ENCODE assay signal across 16 mouse cellular contexts in genomic region chr3:110129607-110130006, GRCm38 (mm10). TPM values are rescaled to one million over a fixed set of nuclear protein-coding genes. Genes with fewer than 3 reads are reported as not detected.
DNase-seq lines count a peak whose midpoint lies in the region; ATAC-seq and TF ChIP-seq lines count a peak whose summit lies in the region.
"Had no signal": no experiment of that assay in that cellular context is flagged by ENCODE, and none has a peak within 500 bp of the region (broad histone marks: within the 10 kb centered on the region; RNA-seq: fewer than 3 reads in every experiment).

No protein-coding gene starts in this region.

- H3K27ac ChIP-seq in forebrain, postnatal 0 days (ENCODE audit: low read depth, low read length) = no peak overlapping the region
- H3K27ac ChIP-seq in forebrain, embryonic 12.5 days = no peak overlapping the region
- H3K27ac ChIP-seq in limb, embryonic 11.5 days (replicated peaks; ENCODE audit: low read depth, low read length) = no peak overlapping the region
- no peak overlapping the region for H3K27ac ChIP-seq in limb, embryonic 10.5 days
- H3K27ac ChIP-seq: limb, embryonic 15.5 days had no signal

- no peaks in the 10 kb centered on the region for H3K9me3 ChIP-seq in forebrain, postnatal 0 days (ENCODE audit: low read length)
- no peaks in the 10 kb centered on the region for H3K9me3 ChIP-seq in forebrain, embryonic 12.5 days
- H3K9me3 ChIP-seq in limb, embryonic 11.5 days (ENCODE audit: control insufficient read depth, low read length) = no peaks in the 10 kb centered on the region
- no peaks in the 10 kb centered on the region for H3K9me3 ChIP-seq in limb, embryonic 10.5 days (replicated peaks)
- H3K9me3 ChIP-seq: limb, embryonic 15.5 days; megakaryocyte, embryonic 14.5 days had no signal

- no peaks in the 10 kb centered on the region for H3K36me3 ChIP-seq in forebrain, postnatal 0 days (ENCODE audit: insufficient read depth)
- no peaks in the 10 kb centered on the region for H3K36me3 ChIP-seq in forebrain, embryonic 12.5 days (replicated peaks)
- H3K36me3 ChIP-seq in limb, embryonic 11.5 days (ENCODE audit: control insufficient read depth, insufficient read depth, low read length) = no peaks in the 10 kb centered on the region
- H3K36me3 ChIP-seq in limb, embryonic 10.5 days = no peaks in the 10 kb centered on the region
- H3K36me3 ChIP-seq: limb, embryonic 15.5 days had no signal

- no peak overlapping the region for H3K4me2 ChIP-seq in forebrain, postnatal 0 days (ENCODE audit: low read depth)
- no peak overlapping the region for H3K4me2 ChIP-seq in forebrain, embryonic 12.5 days
- H3K4me2 ChIP-seq in limb, embryonic 11.5 days (ENCODE audit: low read depth, severe bottlenecking) = no peak overlapping the region
- H3K4me2 ChIP-seq: limb, embryonic 15.5 days had no signal

- WGBS in forebrain, postnatal 0 days = 69% methylated on average over 6 of the region's 6 CpGs
- 67% methylated on average over 6 of the region's 6 CpGs for WGBS in forebrain, embryonic 12.5 days
- 67% methylated on average over 6 of the region's 6 CpGs for WGBS in limb, embryonic 11.5 days
- 63% methylated on average over 6 of the region's 6 CpGs for WGBS in limb, embryonic 10.5 days

- H3K27me3 ChIP-seq in forebrain, postnatal 0 days (ENCODE audit: insufficient read depth, low read length) = no peaks in the 10 kb centered on the region
- no peaks in the 10 kb centered on the region for H3K27me3 ChIP-seq in forebrain, embryonic 12.5 days
- no peaks in the 10 kb centered on the region for H3K27me3 ChIP-seq in limb, embryonic 11.5 days (ENCODE audit: control insufficient read depth, insufficient read depth, low read length)
- no peaks in the 10 kb centered on the region for H3K27me3 ChIP-seq in limb, embryonic 10.5 days (ENCODE audit: low read depth, poor library complexity, severe bottlenecking)
- H3K27me3 ChIP-seq: limb, embryonic 15.5 days; megakaryocyte, embryonic 14.5 days had no signal

- no peak for ATAC-seq in forebrain, postnatal 0 days
- ATAC-seq in forebrain, embryonic 12.5 days (ENCODE audit: low FRiP score) = no peak
- no peak for ATAC-seq in limb, embryonic 11.5 days (ENCODE audit: insufficient number of reproducible peaks, low FRiP score, low TSS enrichment, low read depth)

- DNase-seq in forebrain, postnatal 0 days = no peak
- DNase-seq in limb, embryonic 11.5 days (ENCODE audit: low spot score) = peak; percentile 35
- DNase-seq in limb, embryonic 10.5 days (ENCODE audit: low spot score) = no peak
- DNase-seq in 3T3-L1 (ENCODE audit: low read depth, low spot score) = peak; percentile 44
- peak; percentile 60 for DNase-seq in R1 (ENCODE audit: low read depth, low spot score)
- DNase-seq in frontal cortex, postnatal 10 days (ENCODE audit: low spot score in 2 of 2) = no peak
- DNase-seq in right cerebral cortex, adult 18-20 months = no peak
- DNase-seq: cerebellum, adult 9-11 months; heart, adult 18-20 months; kidney, adult 8-10 months; layer of hippocampus, postnatal 36 days; spleen, adult 18-20 months had no signal

- H3K4me3 ChIP-seq in forebrain, postnatal 0 days (ENCODE audit: low read depth, low read length) = no peak overlapping the region
- no peak overlapping the region for H3K4me3 ChIP-seq in forebrain, embryonic 12.5 days (replicated peaks)
- H3K4me3 ChIP-seq in limb, embryonic 11.5 days (ENCODE audit: low read depth, low read length) = no peak overlapping the region
- H3K4me3 ChIP-seq in limb, embryonic 10.5 days = no peak overlapping the region
- H3K4me3 ChIP-seq: limb, embryonic 15.5 days; megakaryocyte, embryonic 14.5 days had no signal

- H3K4me1 ChIP-seq in forebrain, postnatal 0 days (ENCODE audit: insufficient read depth) = no peaks in the 10 kb centered on the region
- H3K4me1 ChIP-seq in forebrain, embryonic 12.5 days = peaks cover 7% of the 10 kb centered on the region; the same call in 1 of the 2 replicates
- H3K4me1 ChIP-seq in limb, embryonic 11.5 days (ENCODE audit: control insufficient read depth, insufficient read depth, low read length) = no peaks in the 10 kb centered on the region
- 0 out of 2 replicates have a peak, but pooled peaks cover 3% of the 10 kb centered on the region for H3K4me1 ChIP-seq in limb, embryonic 10.5 days
- H3K4me1 ChIP-seq: limb, embryonic 15.5 days; megakaryocyte, embryonic 14.5 days had no signal

- TF ChIP-seq CTCF in forebrain, postnatal 0 days (IDR thresholded peaks at IDR 0.05; ENCODE audit: low read depth) = peak; percentile 42

- no peak overlapping the region for H3K9ac ChIP-seq in forebrain, postnatal 0 days
- no peak overlapping the region for H3K9ac ChIP-seq in forebrain, embryonic 12.5 days
- H3K9ac ChIP-seq in limb, embryonic 11.5 days (ENCODE audit: low read length) = no peak overlapping the region
- H3K9ac ChIP-seq: limb, embryonic 15.5 days had no signal

RNA-seq across cellular contexts. Expression of gene Ntng1, which starts 14.2 kb away (rescaled TPM):
- 19.5 and 34.5 TPM in 2 replicates for total RNA-seq in forebrain, postnatal 0 days (2014; rRNA removed)
- polyA plus RNA-seq in forebrain, postnatal 0 days (2015; fragmentation: Nextera tagmentation; extraction: Ambion mirVana) = 11.9 and 32.9 TPM in 2 replicates
- 5.0 and 5.2 TPM in 2 replicates for polyA plus RNA-seq in forebrain, embryonic 12.5 days (2016; fragmentation: Nextera tagmentation; extraction: Ambion mirVana)
- polyA plus RNA-seq in limb, embryonic 11.5 days (2014; fragmentation: Nextera tagmentation; extraction: Ambion mirVana) = 0.91 and 2.2 TPM in 2 replicates
- polyA plus RNA-seq in limb, embryonic 10.5 days (2016; fragmentation: Nextera tagmentation; extraction: Ambion mirVana) = 0.94 and 1.0 TPM in 2 replicates
- total RNA-seq: hematopoietic stem cell, adult 5-6 weeks had no signal

Comparison
In these comparisons a context has a peak if more than half of its experiments do, and no peak if none do; other contexts are left out.
1. DNase-seq: peak in limb, embryonic 11.5 days (single experiment), 3T3-L1 (single experiment) and R1 (single experiment); none in forebrain, postnatal 0 days (single experiment), limb, embryonic 10.5 days (single experiment), frontal cortex, postnatal 10 days (0 of 2) and right cerebral cortex, adult 18-20 months (single experiment).